Mouse (Mus musculus) myocyte (in vitro differentiated cells): ENCODE data around the gene Csad.

Experiments used
- CEBPB ChIP-seq: IDR thresholded peaks from 2 replicates; pipeline ENCODE4 v1.6.1; 2011; ENCODE audit warnings: mild to moderate bottlenecking, moderate library complexity; ENCODE audit not compliant: poor library complexity, insufficient read depth, severe bottlenecking
- E2F4 ChIP-seq: IDR thresholded peaks from one replicate; pipeline ENCODE4 v1.6.1; 2011; ENCODE audit warnings: mild to moderate bottlenecking, control low read depth, moderate library complexity; ENCODE audit not compliant: insufficient read depth
- MAX ChIP-seq: IDR thresholded peaks from one replicate; pipeline ENCODE4 v1.6.1; 2011; ENCODE audit warnings: low read depth, mild to moderate bottlenecking, control low read depth
- MYOD1 ChIP-seq, 3 experiments: IDR thresholded peaks; one replicate each; pipeline ENCODE4 v1.6.1; 2011; ENCODE audit warnings: control low read depth in 2 of 3, low read depth in 2 of 3, mild to moderate bottlenecking in 2 of 3, moderate library complexity in 1 of 3; ENCODE audit not compliant: insufficient read length in 2 of 3, control insufficient read depth in 1 of 3
- MYOG ChIP-seq, 3 experiments: IDR thresholded peaks; one replicate each; pipeline ENCODE4 v1.6.1; 2011; ENCODE audit warnings: control low read depth in 2 of 3, low read depth in 2 of 3, mild to moderate bottlenecking in 2 of 3; ENCODE audit not compliant: insufficient read length in 2 of 3, control insufficient read depth in 1 of 3, insufficient read depth in 1 of 3
- POLR2A ChIP-seq: IDR thresholded peaks from one replicate; pipeline ENCODE4 v1.6.1; 2011; ENCODE audit warnings: low read depth, mild to moderate bottlenecking, control low read depth, moderate library complexity; ENCODE audit not compliant: insufficient read length
- POLR2AphosphoS2 ChIP-seq: IDR thresholded peaks from one replicate; pipeline ENCODE4 v1.6.1; 2011; ENCODE audit warnings: low read depth, control low read depth; ENCODE audit not compliant: insufficient read length
- SRF ChIP-seq: IDR thresholded peaks from one replicate; pipeline ENCODE4 v1.6.1; 2011; ENCODE audit warnings: low read depth; ENCODE audit not compliant: control insufficient read depth, insufficient read length
- TCF12 ChIP-seq: IDR thresholded peaks from one replicate; pipeline ENCODE4 v1.6.1; 2011; ENCODE audit warnings: mild to moderate bottlenecking, control low read depth; ENCODE audit not compliant: poor library complexity, insufficient read depth, severe bottlenecking
- TCF3 ChIP-seq: IDR thresholded peaks from one replicate; pipeline ENCODE4 v1.6.1; 2011; ENCODE audit warnings: low read depth, control low read depth; ENCODE audit not compliant: insufficient read length
- USF1 ChIP-seq: IDR thresholded peaks from one replicate; pipeline ENCODE4 v1.6.1; 2011; ENCODE audit warnings: low read depth, mild to moderate bottlenecking, control low read depth, moderate library complexity

DNA sequence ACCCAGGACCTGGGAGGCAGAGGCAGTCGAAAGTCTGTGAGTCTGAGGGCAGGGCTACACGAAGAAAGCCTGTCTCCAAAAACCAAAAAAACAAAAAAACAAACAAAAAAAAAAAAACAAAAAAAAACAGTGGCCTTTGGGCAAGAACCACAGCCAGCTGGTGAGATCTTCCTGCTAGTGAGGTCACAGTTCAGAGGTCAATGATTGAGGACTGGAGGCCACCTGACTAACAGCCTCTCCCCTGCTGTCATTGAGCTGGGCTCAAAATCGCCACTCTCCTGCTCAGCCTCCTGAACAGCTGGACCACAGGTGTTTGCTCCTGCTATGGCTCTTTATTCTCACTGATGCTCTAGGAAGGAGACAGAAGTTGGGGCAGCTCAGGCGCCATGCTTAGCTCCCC, 51.9 kb downstream of the Csad start:
- TF ChIP-seq POLR2A: no peak
- TF ChIP-seq USF1: no peak
- TF ChIP-seq MAX: no peak
- TF ChIP-seq MYOG (IDR thresholded peaks at IDR 0.05; ENCODE audit: control insufficient read depth in 1 of 3, insufficient read depth in 1 of 3, insufficient read length in 2 of 3, low read depth in 2 of 3): peak in 1 of 3 experiments; percentile 32
- TF ChIP-seq MYOD1 (IDR thresholded peaks at IDR 0.05; ENCODE audit: control insufficient read depth in 1 of 3, insufficient read length in 2 of 3, low read depth in 2 of 3): no peak
- TF ChIP-seq E2F4: no peak
- no peak for TF ChIP-seq CEBPB
- TF ChIP-seq TCF12: no peak
- TF ChIP-seq SRF: no peak
- no peak for TF ChIP-seq TCF3
- no peak for TF ChIP-seq POLR2AphosphoS2
